Mouse (Mus musculus) T-cell, adult 2 months (primary cell): ENCODE results near the gene Prelp.

Experiments
- DNase-seq: peaks from one replicate; pipeline ENCODE4 v3.0.0; 2022; ENCODE audit warnings: low spot score

Gene Prelp

DNA sequence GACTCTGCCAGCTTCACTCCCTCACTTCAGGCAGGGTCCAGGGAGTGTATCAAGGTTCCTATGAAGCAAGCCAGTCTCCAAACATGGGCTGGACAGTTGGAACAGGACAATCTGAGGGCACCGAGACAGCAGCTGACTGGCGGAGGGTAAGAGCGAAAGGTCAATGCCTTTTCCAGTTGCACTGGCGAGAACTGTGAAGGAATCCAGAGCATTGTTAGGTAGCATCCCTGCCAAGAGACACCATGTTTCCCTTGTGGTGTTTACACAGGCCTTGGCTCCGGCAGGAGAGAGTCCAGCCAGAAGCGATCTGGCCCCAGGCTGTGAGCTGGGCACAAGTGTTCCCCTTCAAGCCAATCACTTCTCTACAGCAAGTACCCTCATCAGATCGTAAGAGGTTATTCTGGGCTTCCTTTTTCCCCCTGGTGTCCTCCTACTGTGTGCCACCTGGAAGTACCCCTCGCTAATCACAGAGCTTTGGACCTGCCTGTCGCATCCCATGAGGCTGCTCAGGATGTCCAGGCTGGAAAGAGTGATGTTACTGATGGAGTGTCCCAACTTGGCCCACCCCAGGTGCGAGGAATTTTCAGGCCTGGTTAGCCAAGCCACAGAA is 13.2 kb upstream of the Prelp start:
- no peak for DNase-seq

DNA sequence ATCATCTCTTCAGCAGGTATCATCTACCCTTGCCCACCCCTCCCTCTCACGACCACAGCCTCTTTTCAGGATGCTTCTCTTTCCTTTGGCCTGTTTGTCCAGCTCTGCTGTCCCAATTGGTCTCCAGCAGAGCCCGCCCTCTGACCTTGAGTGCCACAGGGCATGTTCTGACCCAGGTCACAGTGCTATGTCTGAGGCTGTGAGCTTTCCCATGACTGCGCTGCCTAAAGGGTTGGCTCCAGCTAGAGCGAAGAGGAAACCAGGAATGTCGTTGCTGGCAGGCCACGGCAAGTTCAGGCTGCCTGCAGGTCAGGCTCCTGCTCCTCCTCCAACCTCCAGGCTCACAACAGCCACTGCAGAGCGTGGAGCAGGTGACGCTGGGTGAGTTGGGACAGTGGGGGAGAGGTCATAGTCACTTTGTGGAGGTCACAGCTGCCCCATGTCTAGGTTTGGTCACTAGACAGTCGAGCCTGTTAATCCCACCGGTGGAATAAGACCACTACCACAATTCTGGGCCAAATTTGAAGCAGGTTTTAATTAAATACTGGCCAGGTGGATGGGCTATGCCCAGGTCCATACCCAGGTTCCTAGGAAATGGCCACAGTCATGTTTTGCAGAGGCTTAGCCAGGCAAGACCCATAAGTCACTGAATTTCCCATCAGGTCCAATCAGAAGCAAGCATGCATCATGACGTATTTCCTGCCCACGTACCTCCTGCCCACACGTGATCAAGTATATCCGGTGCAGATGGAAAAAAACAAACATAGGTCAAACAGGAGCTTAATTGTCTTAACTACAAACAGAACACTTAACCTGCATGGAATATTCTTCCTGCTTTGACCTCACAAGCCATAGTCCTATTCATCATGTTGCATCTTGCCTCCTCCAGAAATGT is 12.3 kb upstream of the Prelp start:
- DNase-seq, result no peak

DNA sequence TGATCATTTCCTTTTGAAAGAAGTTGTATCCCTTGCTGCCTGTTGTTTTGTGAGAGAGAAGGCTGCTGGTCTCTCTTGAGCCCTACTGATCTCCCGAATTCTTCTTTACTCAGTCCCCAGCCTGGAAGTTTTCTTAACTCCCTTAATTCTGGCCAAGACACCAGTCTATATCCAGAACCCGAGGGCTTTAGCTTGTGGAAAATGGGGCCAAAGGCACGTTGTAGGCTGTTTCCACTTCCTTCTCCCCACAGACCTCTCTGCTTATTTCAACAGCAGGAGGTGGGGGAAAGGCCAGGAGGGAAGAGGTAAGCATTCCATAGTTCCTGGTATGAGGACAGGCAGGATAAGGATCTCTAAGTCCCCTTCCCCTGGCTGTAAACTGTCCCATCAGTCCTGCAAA is 8.8 kb upstream of the Prelp start:
- no peak for DNase-seq

DNA sequence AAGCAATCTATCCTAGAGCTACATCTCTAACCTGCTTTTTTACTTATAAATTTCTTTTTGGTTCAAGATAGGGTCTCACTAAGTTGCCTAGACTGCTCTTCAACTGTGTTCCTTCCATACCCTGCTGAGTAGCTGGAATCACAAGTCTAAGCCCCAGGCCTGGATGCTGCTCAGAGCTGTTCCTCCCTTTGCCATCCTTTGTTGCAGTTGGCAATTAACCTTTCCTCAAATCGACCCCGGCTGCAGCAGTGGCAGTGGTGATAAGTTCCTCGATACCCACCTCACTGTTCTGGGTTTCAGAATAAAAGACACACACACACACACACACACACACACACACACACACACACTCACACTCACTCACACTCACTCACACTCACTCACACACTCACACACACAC is 4.0 kb upstream of the Prelp start:
- DNase-seq, result no peak

DNA sequence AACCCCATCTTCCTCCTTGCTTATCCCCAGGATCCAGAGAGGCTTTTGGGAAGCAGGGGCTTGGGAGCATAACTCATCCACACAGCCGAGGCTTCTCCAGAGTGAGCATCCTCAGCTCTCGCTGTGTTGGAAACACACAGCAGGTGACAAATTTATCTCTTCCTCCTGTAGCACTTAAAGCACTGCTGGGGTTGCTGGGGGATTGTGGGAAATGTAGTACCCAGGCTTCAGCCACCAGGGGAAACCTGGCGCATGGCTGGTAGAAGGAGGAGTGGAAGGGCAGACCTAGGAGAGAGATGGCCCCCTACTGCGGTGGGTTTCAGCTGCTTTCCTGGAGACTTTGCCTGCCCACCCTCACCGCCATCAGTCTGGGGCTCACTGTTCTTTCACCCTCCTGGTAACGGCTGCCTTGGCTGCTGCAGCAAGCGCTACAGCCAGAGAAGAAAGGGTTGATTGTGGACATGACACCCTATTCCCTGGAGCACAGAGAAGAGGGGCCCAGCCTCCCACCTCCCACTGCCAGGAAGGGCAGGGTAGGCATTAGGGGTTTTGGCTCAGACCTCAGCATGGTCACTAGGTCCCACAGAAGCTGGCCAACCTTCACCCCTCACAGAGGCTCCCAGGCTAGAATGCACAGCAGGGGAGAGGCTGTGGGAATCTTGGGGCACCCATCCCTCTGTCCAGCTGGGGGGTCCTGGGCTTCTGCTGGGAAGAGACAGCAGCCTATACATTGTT is 3.1 kb upstream of the Prelp start:
- no peak for DNase-seq

DNA sequence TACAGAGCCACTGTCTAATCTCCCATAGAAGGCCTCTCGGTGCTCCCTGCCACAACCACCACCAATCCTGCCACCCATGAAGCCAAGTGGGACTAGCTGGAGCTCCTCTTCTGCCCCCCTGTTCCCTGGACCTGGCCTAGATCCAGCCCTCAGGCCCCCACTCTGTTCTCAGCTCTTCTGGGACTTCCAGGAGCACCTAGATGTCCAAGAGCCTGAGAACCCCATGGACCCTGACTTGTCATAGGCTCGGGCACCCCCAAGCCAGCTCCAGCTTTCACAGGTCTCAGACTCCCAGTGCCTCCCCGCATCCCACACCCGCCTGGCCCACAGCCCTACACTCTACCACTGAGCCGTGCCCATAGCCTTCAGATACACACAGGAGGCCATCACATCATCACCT is 1.9 kb upstream of the Prelp start:
- DNase-seq, result no peak

DNA sequence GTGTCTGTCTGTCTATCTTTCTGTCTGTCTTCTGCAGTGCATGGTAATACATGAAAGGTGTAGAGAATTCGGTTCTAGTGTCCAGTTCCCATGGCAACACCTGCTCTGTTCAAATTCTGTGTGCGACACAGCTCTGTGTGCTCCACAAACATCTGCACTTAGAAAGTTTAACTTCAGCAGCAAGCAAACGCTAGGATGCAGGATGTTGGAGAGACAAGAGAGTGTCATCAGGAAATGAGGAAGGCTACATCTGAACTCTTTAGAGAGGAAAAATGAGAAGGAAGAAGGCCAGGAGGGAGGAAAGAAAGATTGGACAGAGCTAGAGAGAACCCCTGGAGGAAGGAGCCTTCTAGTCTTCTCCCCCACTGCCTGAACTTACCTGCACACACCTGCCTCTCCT is 338 bp downstream of the Prelp start:
- DNase-seq, result no peak

DNA sequence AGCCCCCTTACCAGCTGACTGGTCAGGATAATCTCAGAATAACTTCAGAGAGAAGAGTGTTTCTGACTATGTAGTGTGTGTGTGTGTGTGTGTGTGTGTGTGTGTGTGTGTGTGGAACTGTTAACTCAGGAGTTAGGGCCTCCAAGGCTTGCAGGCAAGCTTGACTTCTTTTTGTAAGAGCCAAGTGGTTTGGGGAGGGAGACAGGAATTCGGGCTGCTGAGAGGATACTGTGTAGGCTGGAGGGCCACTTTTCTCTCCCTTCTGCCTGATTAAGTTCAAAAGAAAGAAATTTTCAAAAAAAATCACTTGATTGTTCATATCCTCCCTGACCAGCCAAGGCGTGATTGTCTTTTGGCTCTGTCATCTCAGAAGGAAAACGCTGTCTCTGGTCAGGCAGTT is 813 bp downstream of the Prelp start:
- DNase-seq, result no peak

DNA sequence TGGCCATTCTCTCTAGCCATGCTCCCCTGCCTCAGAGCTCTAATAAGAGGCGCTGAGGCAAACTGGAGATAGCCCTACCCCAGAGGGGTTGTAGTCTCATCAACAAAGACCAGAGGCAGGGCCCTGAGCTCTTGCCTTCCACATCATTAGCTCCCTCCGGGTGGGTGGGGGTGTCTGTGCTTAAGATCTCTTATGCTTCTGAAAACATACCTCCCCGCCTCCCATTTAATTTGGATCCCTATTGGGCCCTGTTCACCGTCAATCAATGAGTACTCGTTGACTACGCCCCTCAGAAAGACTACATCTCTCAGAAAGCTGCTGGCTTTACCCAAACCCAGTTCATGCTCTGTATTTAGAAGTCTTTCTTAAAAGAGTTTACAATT is 3.1 kb downstream of the Prelp start:
- no peak for DNase-seq

DNA sequence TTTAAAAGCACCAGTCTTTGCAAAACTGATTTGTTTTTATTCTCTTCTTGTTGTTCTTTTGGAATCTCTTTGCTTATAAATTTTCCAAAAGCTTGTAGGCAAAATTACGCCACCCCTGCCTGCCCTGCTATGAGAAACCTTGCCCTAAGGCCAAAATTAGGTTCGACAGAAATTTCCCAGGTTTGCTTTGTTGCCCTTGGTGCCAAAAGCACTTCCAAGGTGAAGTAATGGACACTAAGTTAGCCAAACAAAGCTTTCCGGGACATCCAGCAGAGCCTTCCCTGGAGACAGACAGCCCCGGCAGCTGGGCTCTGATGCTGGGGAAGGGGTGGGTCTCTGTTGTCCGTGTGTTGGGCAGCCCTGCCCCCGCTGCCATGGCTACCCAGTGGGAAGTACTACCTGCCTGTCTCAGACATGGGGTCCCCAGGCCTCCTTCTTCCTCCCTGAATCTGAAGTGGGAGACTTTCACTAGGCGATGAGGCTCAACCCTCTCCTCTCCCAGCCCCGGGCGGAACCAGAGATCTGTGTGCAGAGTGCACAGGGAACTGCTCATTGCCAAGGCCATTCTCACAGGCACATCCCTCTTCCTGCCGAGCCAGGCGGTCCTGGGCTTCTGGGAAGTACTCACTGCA is 3.6 kb downstream of the Prelp start:
- DNase-seq, result no peak

DNA sequence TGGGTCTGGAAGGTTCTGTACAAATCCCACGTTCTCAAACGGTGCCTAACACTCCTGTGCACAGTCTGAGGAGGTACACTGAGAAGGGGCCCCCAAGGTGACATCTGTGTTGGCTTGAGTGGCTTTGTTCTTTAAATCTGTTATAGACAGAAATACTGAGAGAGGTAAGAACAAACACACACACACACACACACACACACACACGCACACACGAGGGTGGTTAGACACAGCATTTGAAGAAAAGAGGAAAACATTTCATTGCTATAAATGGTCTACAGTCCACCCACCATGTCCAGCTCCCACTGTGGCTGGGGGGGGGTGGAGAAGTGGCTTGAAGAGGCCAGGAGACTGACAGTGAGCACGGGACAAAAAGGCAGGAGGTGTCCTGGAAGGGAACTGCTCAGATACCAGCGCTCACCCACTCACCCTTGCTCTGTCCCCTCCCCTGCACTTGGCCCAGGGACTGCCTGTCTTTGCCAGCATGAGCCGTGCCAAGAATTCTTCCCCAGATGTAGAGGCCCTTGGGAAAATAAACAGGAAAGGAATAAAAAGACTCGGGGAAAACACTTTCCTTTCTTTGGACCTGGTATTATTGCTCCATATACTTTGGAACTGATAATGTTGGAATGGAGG is 5.4 kb downstream of the Prelp start:
- no peak for DNase-seq

DNA sequence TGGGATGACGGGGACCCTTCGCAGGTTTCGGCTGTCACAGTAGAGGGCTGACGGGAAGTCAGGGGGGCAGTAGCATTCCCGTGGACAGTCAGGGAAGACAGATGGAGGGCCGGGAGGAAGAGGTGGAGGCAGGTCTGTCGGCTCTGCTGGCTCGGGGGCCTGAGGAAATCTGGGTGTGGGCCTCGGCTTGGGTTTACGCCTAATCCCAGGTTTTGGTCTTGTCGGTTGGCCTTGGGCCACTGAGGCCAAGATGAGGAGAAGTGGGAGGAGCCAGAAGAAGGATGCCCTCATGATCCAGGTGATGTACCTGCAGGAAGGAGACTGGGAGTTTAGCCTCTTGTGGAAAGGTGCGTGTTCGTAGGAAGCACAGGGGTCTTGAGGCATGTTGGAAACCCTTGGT is 6.1 kb downstream of the Prelp start:
- DNase-seq, result no peak

DNA sequence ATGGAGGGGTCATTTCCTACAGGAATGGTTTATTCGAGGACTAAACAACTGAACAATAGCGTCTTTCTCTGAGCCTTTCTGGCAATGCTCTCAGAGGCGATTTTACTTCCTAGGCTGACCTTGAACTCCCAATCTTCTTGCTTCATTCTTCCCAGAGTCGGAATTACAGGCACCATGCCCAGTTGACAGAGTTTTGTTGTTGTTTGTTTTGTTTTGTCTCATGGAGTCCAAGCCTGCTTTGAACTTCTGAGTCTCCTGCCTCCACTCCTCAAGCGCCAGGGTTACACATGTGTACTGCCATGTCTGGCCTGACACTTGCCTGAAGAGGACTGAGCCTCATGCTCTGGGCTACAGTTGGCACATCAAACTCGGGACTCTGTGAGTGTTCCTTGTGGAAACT is 8.2 kb downstream of the Prelp start:
- DNase-seq, result no peak

DNA sequence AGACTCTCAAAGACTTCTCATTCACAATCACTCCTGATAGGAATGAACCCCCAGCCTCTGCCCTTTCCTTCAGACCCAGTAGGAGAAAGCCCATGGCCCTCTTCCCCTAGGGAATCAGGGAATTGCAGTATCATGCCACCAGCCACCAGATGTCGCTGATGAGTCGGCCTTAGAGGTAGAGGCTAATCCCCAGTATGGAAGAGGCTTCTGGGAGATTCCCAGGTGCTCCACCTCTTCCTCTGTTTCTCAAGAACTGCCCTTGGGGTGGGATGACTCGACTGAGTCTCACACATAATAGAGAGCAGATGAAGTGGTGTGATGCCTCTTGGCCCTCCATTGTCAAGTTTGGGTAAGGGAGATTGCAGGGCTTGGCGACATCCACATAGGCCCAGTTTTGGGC is 9.8 kb downstream of the Prelp start:
- DNase-seq, result no peak

DNA sequence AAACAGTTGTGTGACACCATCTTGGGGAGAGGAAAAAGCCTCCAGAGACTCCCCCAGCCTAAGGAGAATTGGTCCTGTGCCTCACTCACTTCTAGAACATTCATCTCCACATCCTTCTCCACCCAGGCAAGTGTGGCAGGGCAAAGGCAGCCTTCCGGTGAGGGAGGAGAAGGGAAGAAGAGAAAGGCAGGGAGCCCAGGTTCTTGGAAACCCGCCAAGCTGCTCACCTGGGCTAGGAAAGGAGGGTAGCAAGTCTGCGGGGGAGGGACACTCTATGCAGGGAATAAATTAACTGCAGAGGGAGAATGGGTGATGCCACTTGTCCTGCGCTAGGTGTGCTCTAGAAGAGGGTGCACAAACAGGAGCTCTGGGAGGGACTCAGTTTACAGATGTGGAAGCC is 10.2 kb downstream of the Prelp start:
- no peak for DNase-seq

DNA sequence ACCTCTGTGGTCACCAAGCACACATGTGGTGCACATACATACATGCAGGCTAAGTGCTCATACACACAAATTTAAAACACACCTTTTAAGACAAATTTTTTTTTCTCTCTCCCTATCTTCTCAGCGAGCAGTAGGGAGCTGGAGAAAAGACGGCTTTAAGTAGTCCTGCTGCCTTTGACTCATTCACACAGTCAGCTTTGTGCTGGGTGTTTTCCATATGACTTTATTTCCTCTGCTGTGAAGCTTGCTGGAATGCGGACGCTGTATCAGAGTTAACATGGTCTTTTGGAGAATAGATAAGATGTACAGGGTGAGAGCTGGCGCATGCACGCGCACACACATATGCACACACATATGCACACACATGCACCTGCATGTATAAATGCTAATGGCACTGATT is 11.1 kb downstream of the Prelp start:
- no peak for DNase-seq

DNA sequence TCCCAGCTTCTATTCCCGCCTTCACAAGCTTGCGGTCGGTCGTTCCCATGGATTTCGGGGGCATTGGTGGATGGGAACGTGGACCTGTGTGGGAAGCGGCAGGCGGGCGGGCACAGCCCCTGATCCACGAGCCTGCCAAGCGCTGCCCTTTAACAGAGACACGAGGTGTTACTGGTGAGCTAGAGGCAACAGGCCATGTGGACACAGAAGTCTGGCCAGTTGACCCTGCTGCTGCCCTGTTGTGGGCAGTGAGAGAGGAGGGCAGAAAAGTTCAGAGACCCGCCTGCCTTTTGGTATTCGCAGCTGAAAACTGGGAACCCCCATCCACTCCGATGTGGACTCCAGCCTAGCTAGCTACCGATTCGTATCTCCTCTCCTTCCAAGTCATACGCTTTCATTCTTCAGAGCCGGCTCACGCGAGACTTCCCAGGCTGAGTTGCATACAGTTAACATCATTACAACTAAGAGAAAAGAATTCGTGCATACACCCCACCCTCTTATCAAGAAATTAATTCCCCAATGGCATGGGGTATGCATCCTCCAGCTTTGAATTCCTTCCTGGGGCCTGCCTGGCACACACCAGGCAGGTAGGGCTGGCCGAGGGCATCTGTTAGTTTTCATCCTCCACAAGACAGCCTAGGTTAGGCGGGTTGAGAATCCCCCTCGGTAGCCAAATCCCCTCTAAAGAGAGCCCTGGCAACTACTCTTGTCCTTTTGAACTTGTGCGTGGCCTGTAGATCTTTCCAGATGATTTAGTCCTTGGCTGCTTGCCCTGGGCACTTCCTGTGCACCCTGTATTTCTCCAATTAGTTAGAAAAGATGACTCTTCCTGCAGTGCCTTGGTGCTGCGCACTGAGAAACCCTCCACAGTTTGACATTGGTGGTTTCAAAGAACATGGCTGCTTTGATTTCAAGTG is 12.3 kb downstream of the Prelp start:
- DNase-seq, result no peak

DNA sequence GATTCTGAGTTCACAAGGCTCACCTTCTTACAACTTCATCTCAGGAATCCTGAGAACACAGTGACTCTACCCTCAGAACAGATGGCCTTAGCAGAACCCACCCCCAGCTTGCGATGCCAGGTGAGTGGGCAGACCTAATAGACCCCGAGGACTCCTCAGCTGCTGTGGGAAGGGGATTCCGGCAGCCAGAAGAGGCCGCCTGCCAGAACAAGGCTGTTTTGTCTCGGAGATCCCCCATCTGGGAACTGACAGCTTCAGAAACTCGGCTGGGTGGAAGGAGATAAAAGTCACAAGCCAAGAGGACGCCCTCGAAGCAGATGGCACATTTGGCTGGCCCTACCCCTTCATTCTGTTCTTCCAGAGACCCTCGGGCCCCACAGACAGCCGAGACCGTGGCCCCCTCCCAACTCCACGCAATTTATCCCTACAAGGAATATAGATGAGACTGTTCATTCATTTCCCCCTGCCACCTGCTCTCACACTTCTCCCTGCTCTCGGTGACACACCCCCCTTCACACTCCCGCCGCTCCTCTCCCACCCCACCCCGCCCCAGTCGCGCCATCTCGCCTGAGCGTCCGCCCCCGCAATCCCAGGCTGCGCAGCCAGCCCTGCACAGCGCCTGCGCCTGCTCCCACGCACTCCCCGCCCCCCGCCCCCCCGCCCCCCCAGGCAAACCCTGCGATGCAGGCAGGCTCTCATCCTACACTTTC is 13.1 kb downstream of the Prelp start, which contains the start of gene Optc:
Optc (minus strand) TSS at position 51 of the 710 bp plus-strand sequence.
- no peak for DNase-seq

DNA sequence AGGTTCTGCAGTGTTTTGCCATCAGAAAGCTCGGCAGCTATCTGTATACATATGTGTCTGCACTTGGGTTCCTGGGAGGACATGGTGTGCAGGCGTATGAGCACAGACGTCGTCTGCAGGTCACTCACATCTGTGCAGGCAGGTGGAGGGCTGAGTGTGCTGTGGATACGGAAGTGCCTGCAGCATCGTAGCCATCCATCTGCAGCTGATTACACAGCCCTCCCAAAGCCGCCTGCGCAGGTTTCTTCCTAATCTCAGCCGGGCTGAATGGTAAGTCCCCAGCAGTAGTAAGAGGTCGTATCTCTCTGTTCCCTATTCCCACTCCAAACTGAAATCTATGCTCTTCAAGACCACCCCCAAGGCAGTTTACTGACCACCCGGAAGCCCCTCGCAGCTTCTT is 14.8 kb downstream of the Prelp start:
- no peak for DNase-seq

DNA sequence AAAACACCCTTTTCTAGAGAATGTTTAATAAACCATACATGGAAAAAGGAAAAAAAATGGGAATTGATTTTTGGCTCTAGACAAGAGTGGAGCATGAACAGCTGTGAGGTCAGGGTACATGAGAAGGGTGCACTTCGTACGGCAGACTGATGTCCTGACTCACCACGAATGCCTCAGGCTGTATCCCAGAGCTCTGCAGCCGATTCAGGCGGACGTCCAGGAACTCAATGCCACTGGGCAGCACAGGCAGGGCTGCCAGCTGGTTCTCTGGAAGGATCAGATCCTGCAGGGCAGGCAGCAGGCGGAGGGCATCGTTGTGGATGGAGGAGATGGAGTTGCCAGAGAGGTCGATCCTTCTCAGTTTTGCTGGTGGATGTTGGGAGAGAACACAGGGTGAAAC is 20.4 kb downstream of the Prelp start:
- no peak for DNase-seq
